Mouse (Mus musculus) C2C12 (cell line): ENCODE results near the gene A830031A19Rik. TPM values are rescaled to one million over a fixed set of nuclear protein-coding genes. Genes with fewer than 3 reads are reported as not detected.

ENCODE experiments used
- H3K27me3 ChIP-seq: one replicate; pipeline ENCODE4 v1.6.1; 2011; ENCODE audit not compliant: control insufficient read depth, insufficient read depth, insufficient read length
- H3K36me3 ChIP-seq: one replicate; pipeline ENCODE4 v1.6.1; 2011; ENCODE audit not compliant: control insufficient read depth, insufficient read depth
- H3K4me3 ChIP-seq: one replicate; pipeline ENCODE4 v1.5.1; 2011; ENCODE audit warnings: mild to moderate bottlenecking, control low read depth; ENCODE audit not compliant: poor library complexity, insufficient read depth, severe bottlenecking
- H3K79me2 ChIP-seq: one replicate; pipeline ENCODE4 v1.6.1; 2011; ENCODE audit not compliant: control insufficient read depth, insufficient read depth
- H3K79me3 ChIP-seq: one replicate; pipeline ENCODE4 v1.6.1; 2011; ENCODE audit warnings: low read depth, control low read depth
- H3ac ChIP-seq: one replicate; pipeline ENCODE3; 2011; ENCODE audit warnings: low read depth; ENCODE audit not compliant: control insufficient read depth, insufficient read length
- CEBPB ChIP-seq: IDR thresholded peaks from one replicate; pipeline ENCODE4 v1.6.1; 2011; ENCODE audit warnings: low read depth, mild to moderate bottlenecking, control low read depth, moderate library complexity
- CTCF ChIP-seq: IDR thresholded peaks from one replicate; pipeline ENCODE4 v1.5.1; 2011; ENCODE audit not compliant: control insufficient read depth, insufficient read depth, insufficient read length
- FOSL1 ChIP-seq: IDR thresholded peaks from one replicate; pipeline ENCODE4 v1.8.0; 2011; ENCODE audit warnings: mild to moderate bottlenecking, low read length; ENCODE audit not compliant: poor library complexity, insufficient read depth, severe bottlenecking
- MAX ChIP-seq: IDR thresholded peaks from one replicate; pipeline ENCODE4 v1.6.1; 2011; ENCODE audit warnings: mild to moderate bottlenecking, control low read depth
- MYOD1 ChIP-seq: IDR thresholded peaks from one replicate; pipeline ENCODE4 v1.6.1; 2011; ENCODE audit warnings: low read depth; ENCODE audit not compliant: control insufficient read depth, insufficient read length
- MYOG ChIP-seq: IDR thresholded peaks from one replicate; pipeline ENCODE4 v1.6.1; 2011; ENCODE audit not compliant: control insufficient read depth, insufficient read length; ENCODE audit errors: extremely low read depth
- USF1 ChIP-seq: IDR thresholded peaks from one replicate; pipeline ENCODE4 v1.6.1; 2011; ENCODE audit warnings: low read depth, mild to moderate bottlenecking, control low read depth, moderate library complexity
- polyA plus RNA-seq: library from polyadenylated mRNA; unstranded; fragments of >200 nt; fragmentation: generic; extraction: Trizol; gene quantifications from one replicate; pipeline ENCODE4 v1.2.1, GENCODE M21; 2012; ENCODE audit warnings: missing spikeins

The A830031A19Rik gene
- polyA plus RNA-seq, 1 experiment: not detected

DNA sequence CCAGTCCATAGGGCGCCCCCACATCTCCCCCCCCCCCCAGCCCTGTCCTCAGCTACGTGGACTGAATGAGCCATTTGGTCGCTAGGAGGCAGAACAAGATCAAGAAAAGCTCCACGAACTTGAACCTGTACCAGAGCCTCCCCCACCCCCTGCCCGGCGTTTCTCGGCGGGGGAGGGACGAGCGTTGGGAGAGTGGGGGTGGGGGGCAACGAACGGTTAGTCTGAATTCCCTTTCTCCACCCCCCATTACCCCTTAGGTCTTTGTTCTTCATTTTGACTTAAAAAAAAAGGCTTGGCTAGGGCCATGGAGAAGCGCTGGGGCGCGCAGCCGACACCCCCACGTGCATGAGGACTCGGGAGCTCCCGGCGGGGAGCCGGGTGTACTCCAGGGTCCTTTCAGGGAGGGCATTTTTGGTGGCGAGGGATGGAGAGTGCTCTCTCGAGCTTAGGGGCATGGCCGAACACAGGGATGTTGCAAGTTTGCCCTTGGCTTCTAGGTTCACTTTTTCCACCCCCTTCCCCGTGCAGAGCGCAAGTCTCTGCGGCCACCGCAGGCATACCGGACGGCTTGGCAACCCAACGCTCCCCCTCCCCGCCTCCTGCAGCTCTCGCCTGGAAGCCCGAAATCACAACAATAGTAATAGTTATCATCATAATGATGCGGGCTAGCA is 6.3 kb upstream of the A830031A19Rik start:
- Histone ChIP-seq H3K27me3 (peaks cover 66% of the 10 kb centered on the region), H3K79me2 (no peaks in the 10 kb centered on the region), H3K79me3 (no peaks in the 10 kb centered on the region), H3ac (no peak overlapping the region), H3K4me3 (no peak overlapping the region), H3K36me3 (no peaks in the 10 kb centered on the region)
- no peak for TF ChIP-seq MAX
- no peak for TF ChIP-seq CEBPB
- no peak for TF ChIP-seq CTCF

DNA sequence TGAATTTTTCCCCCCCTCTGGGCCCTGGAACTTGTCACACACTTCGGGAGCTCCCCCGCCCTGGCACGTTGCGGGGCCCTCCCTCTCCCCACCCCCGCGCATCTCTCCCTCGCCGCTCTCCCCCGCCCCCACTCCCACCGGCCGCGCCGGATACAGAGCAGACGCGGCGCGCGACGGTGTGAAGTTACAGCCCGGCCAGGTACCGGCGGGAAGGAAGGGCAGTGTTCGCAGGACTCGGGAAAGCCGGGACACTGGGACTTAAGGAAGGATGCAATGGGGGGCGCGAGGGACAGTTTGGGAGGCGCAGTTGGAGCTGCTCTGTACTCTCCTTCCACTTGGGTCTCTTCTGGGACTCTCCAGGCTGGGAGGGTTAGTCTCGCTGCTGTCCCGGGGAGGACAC is 5.7 kb upstream of the A830031A19Rik start:
- TF ChIP-seq CEBPB: no peak
- TF ChIP-seq CTCF: no peak
- TF ChIP-seq MAX: no peak
- no peak for TF ChIP-seq FOSL1
- no peak for TF ChIP-seq MYOD1
- no peak for TF ChIP-seq USF1
- no peak for TF ChIP-seq MYOG
- Histone ChIP-seq H3K36me3 (no peaks in the 10 kb centered on the region), H3K4me3 (no peak overlapping the region), H3K79me2 (no peaks in the 10 kb centered on the region), H3K27me3 (peaks cover 64% of the 10 kb centered on the region), H3ac (no peak overlapping the region), H3K79me3 (no peaks in the 10 kb centered on the region)

DNA sequence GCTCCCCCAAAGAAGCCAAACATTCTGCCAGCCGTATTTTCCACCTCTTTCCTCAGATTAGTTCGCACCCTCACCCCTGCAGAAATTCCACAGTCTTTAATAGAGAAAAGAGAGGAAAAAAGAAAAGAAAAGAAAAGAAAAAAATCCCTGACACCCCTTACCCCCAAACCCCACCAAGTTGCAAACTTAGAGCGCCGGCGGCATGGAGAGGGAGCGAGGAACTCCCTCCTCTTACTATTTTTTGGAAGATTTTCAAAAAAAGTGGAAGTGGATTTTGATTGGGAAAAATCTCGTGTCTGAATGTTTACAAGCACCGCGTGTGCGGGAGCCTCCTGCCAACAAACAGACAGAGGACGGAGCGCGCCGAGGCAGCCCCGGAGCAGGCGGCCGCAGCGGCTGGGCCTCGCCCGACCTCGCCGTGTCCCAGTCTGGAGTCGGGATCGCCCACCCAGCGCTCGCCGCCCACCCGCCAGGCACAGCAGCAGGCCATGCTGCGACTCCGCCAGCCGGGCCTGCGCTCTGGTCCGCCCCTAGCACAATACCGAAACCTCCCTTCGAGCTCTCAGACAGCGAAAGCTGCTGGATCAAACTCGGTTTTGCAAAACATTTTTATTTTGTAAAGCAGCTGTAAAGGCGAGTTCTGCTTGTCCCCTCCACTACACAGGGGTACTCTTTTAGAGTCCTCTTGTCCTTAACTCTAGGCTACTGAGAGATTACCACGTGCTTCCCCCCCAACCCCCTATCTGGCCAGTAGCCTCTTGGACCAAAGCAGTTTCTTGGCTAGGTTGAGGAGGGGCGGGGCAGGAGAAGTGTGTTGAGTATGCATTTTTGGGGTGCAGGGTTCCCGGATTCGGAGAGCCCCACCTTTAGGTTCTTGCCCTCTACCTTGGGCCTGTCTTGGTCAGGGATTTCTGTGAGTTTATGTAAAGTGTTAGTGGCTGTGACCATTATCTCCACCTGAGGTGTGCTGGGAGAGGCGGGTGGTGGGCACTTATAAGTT is 4.8 kb upstream of the A830031A19Rik start:
- Histone ChIP-seq H3K79me2 (no peaks in the 10 kb centered on the region), H3K27me3 (peaks cover 64% of the 10 kb centered on the region), H3K4me3 (no peak overlapping the region), H3K79me3 (no peaks in the 10 kb centered on the region), H3K36me3 (no peaks in the 10 kb centered on the region), H3ac (no peak overlapping the region)
- no peak for TF ChIP-seq MYOG
- TF ChIP-seq CTCF: no peak
- TF ChIP-seq MYOD1: no peak
- no peak for TF ChIP-seq MAX
- no peak for TF ChIP-seq CEBPB
- TF ChIP-seq USF1: no peak
- TF ChIP-seq FOSL1: no peak

DNA sequence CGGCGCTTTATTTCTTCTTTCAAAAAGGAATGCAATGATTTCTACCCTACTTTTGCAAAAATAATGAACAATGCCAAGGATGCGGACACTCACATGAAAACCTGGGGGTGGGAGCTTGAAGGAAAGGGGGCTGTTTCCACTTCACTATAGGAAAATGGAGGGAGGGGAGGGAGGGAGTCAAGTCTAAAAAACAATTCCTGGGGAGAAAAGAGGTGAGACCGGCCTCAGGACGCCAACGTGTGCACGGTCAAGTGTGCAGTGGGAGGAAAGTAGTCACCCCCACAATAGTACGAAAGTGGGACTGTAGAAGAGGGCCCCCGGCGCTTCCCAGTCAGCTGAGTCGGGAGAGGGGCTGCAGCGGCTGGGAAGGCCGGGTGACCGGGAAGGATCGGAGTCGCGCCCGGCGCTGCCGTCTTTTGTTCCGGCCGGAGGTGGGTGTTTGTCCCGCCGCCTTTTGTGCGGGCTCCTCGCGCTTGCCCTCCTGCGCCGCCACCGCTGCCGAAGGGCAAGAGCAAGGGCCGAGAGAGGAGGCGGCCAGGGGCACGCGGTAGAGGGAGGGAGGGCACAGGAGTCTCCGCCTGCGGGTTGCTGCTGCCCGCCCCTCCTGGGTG is 4.0 kb upstream of the A830031A19Rik start:
- no peaks in the 10 kb centered on the region for H3K36me3 ChIP-seq
- no peaks in the 10 kb centered on the region for H3K79me2 ChIP-seq
- H3K4me3 ChIP-seq: no peak overlapping the region
- H3K79me3 ChIP-seq: no peaks in the 10 kb centered on the region
- peaks cover 65% of the 10 kb centered on the region for H3K27me3 ChIP-seq
- H3ac ChIP-seq: no peak overlapping the region
- TF ChIP-seq CTCF (no peak), FOSL1 (no peak), MYOG (no peak), CEBPB (no peak), MYOD1 (no peak), USF1 (no peak), MAX (no peak)

DNA sequence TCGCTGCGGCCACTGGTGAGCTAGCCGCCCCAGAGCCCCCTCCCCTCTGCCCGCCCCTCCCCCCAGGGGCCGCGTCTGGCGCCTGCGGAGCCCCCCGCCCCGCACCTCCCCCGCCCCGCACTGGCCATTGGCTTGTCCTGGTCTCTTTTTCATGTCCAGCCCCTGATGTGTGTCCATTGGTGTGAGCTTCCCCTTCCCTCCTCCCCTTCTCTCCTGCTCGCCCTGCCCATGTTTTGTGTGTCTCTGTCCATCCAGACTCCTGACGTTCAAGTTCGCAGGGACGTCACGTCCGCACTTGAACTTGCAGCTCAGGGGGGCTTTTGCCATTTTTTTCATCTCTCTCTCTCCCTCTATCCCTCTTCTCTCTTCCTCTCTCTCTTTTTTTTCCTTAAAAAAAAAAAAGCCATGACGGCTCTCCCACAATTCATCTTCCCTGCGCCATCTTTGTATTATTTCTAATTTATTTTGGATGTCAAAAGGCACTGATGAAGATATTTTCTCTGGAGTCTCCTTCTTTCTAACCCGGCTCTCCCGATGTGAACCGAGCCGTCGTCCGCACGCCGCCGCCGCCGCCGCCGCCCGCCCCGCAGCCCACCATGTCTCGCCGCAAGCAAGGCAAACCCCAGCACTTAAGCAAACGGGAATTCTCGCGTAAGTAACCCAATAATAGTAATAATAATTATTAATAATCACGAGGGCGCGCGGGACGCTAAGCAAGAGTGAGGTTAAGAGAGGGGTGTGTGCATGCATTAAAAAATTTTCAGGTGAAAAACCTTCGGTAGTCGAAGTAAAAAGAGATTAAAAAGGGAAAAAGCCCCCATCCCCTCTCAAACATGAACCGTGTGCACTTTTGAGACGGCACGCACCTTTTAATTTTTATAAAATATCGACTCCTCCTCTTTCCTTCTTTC is 3.2 kb upstream of the A830031A19Rik start, which contains the start of gene Bcl11a:
Gene Bcl11a, plus strand, starts transcription at position 262 of the 911 bp plus-strand sequence.
- Histone ChIP-seq H3K79me2 (no peaks in the 10 kb centered on the region), H3K36me3 (no peaks in the 10 kb centered on the region), H3ac (no peak within 1 kb of the TSS), H3K79me3 (no peaks in the 10 kb centered on the region), H3K4me3 (peak within 1 kb of the TSS; percentile 21), H3K27me3 (peaks cover 69% of the 10 kb centered on the region)
- TF ChIP-seq MYOD1 (no peak), CEBPB (no peak), CTCF (no peak), MAX (no peak), MYOG (no peak), FOSL1 (no peak), USF1 (no peak)
